Mouse (Mus musculus) forebrain, embryonic 11.5 days (tissue): ENCODE measurements around the gene Nsun4. TPM values are rescaled to one million over a fixed set of nuclear protein-coding genes. Genes with fewer than 3 reads are reported as not detected.
A peak's percentile ranks its signal among the peaks of the same experiment; 100 is the strongest.

Source experiments
- ATAC-seq: fragments of 200-750 bp; cut with Nextera tagmentation; replicated peaks from 2 replicates; pipeline ENCODE4 v1.8.0; 2017; ENCODE audit warnings: moderate TSS enrichment; ENCODE audit not compliant: low FRiP score
- DNase-seq: peaks from one replicate; pipeline ENCODE4 v3.0.0-alpha.2; 2017; ENCODE audit warnings: low spot score
- H3K27ac ChIP-seq: fragments of 300-500 bp; sonication (generic); 2 replicates; pipeline ENCODE4 v1.5.1; 2014; ENCODE audit warnings: low read depth, low read length
- H3K27me3 ChIP-seq: fragments of 300-500 bp; sonication (generic); 2 replicates; pipeline ENCODE4 v1.6.1; 2014; ENCODE audit warnings: mild to moderate bottlenecking, low read length, mixed read lengths; ENCODE audit not compliant: control insufficient read depth, insufficient read depth
- H3K36me3 ChIP-seq: fragments of 300-500 bp; sonication (generic); 2 replicates; pipeline ENCODE4 v1.6.1; 2014; ENCODE audit warnings: mild to moderate bottlenecking, low read length, moderate library complexity, mixed read lengths; ENCODE audit not compliant: control insufficient read depth, insufficient read depth
- H3K4me1 ChIP-seq: fragments of 300-500 bp; sonication (generic); replicated peaks from 2 replicates; pipeline ENCODE4 v1.6.1; 2014; ENCODE audit warnings: low read length, mixed read lengths; ENCODE audit not compliant: control insufficient read depth, insufficient read depth
- H3K4me2 ChIP-seq: fragments of 300-500 bp; sonication (generic); 2 replicates; pipeline ENCODE4 v1.6.1; 2014; ENCODE audit warnings: low read depth, mild to moderate bottlenecking, low read length, moderate library complexity, mixed read lengths; ENCODE audit not compliant: severe bottlenecking
- H3K4me3 ChIP-seq: fragments of 300-500 bp; sonication (generic); 2 replicates; pipeline ENCODE4 v1.5.1; 2014; ENCODE audit warnings: low read depth, low read length
- H3K9ac ChIP-seq: fragments of 300-500 bp; sonication (generic); 2 replicates; pipeline ENCODE4 v1.6.1; 2014; ENCODE audit warnings: low read length
- H3K9me3 ChIP-seq: fragments of 300-500 bp; sonication (generic); 2 replicates; pipeline ENCODE4 v1.6.1; 2016; ENCODE audit warnings: low read length, mixed read lengths; ENCODE audit not compliant: control insufficient read depth
- WGBS: fragments of 180-500 bp; shearing (Covaris S2); extraction: QIAGEN DNeasy Blood & Tissue Kit; methylation state at CpG from one replicate; pipeline ENCODE4 v1.1.7; 2014; 5-methylcytosine and 5-hydroxymethylcytosine counted together
- polyA plus RNA-seq: library from polyadenylated mRNA; unstranded; fragments of >200 nt; fragmentation: Nextera tagmentation; extraction: Ambion mirVana; gene quantifications from 2 replicates; pipeline ENCODE4 v1.2.1, GENCODE M21; 2014

Nsun4 gene
- polyA plus RNA-seq, 1 experiment from 2014 or later = 17.4 TPM

- peak; percentile 14; the same call in 1 of the 2 replicates for ATAC-seq
- H3K27ac ChIP-seq = no peak overlapping the region
- no peaks in the 10 kb centered on the region for H3K9me3 ChIP-seq
- H3K36me3 ChIP-seq = no peaks in the 10 kb centered on the region
- DNase-seq = peak; percentile 94
- peaks cover 32% of the 10 kb centered on the region for H3K27me3 ChIP-seq
- H3K4me3 ChIP-seq = no peak overlapping the region
- peaks cover 9% of the 10 kb centered on the region for H3K4me1 ChIP-seq
- no peak overlapping the region for H3K4me2 ChIP-seq
- no peak overlapping the region for H3K9ac ChIP-seq
- WGBS = 3% methylated on average over 13 of the region's 13 CpGs
Measured at GRCm38 (mm10) chr4:115984111-115984510, 69.6 kb downstream of the Nsun4 start.

Other genes starting within 250 kb of the Nsun4 start
- 3.1 and 5.0 TPM in 2 replicates for gene Mob3c, start 225.8 kb downstream of the Nsun4 start, polyA plus RNA-seq
- gene Mknk1, start 214.7 kb downstream of the Nsun4 start, polyA plus RNA-seq = 21.9 and 25.8 TPM in 2 replicates
- gene Kncn, start 169.5 kb downstream of the Nsun4 start, polyA plus RNA-seq = not detected in 2 replicates
- gene 6430628N08Rik, start 163.2 kb downstream of the Nsun4 start, polyA plus RNA-seq = not detected in 2 replicates
- 0.35 and 0.48 TPM in 2 replicates for gene Dmbx1, start 114.0 kb downstream of the Nsun4 start, polyA plus RNA-seq
- 1.2 and 1.7 TPM in 2 replicates for gene Faah, start 36.0 kb downstream of the Nsun4 start, polyA plus RNA-seq
- 385 TPM in 2 replicates for gene Uqcrh, start 21.2 kb upstream of the Nsun4 start, polyA plus RNA-seq
- gene Lrrc41, start 21.4 kb upstream of the Nsun4 start, polyA plus RNA-seq = 70.1 and 71.4 TPM in 2 replicates
- 79.1 and 79.2 TPM in 2 replicates for gene Rad54l, start 69.8 kb upstream of the Nsun4 start, polyA plus RNA-seq
- 54.9 and 58.8 TPM in 2 replicates for gene Pomgnt1, start 70.0 kb upstream of the Nsun4 start, polyA plus RNA-seq
- 2.3 and 2.8 TPM in 2 replicates for gene Lurap1, start 97.5 kb upstream of the Nsun4 start, polyA plus RNA-seq
- 0.19 TPM in 1 of 2 replicates, not detected in the other for gene Tspan1, start 113.7 kb upstream of the Nsun4 start, polyA plus RNA-seq
- gene 1700042G07Rik, start 119.5 kb upstream of the Nsun4 start, polyA plus RNA-seq = not detected in 2 replicates
- not detected in 2 replicates for gene Gm49337, start 119.5 kb upstream of the Nsun4 start, polyA plus RNA-seq
- gene Pik3r3, start 167.7 kb upstream of the Nsun4 start, polyA plus RNA-seq = 58.0 and 71.4 TPM in 2 replicates